Mouse (Mus musculus): ENCODE measurements around the gene Tekt1. TPM values are rescaled to one million over a fixed set of nuclear protein-coding genes. Genes with fewer than 3 reads are reported as not detected.

Gene Tekt1
- polyA plus RNA-seq, 2 experiments = 1.3 to 2.2 TPM

GRCm38 (mm10) chr11:72408451-72409170 is 46.4 kb upstream of the Tekt1 start:
- Histone ChIP-seq H3K27ac (replicated peaks; ENCODE audit: low read depth, low read length) (no peak overlapping the region), H3K4me3 (replicated peaks; ENCODE audit: low read length) (0 out of 2 replicates have a peak overlapping the region, but pooled peaks have one; percentile 0), H3K36me3 (ENCODE audit: control insufficient read depth, insufficient read depth, low read length) (no peaks in the 10 kb centered on the region), H3K9me3 (ENCODE audit: control insufficient read depth, low read length) (no peaks in the 10 kb centered on the region), H3K4me2 (replicated peaks; ENCODE audit: low read depth, low read length, severe bottlenecking) (peak overlapping the region; percentile 25), H3K27me3 (ENCODE audit: control insufficient read depth, insufficient read depth, low read length) (no peaks in the 10 kb centered on the region), H3K4me1 (ENCODE audit: control insufficient read depth, insufficient read depth, low read length) (peaks cover 14% of the 10 kb centered on the region), H3K9ac (ENCODE audit: low read depth, low read length, severe bottlenecking) (no peak overlapping the region)
- DNase-seq (ENCODE audit: low spot score) (no peak), ATAC-seq (ENCODE audit: low FRiP score, low read depth) (no peak)
- WGBS = 26% methylated on average over 9 of the region's 9 CpGs
- no peak for TF ChIP-seq POLR2A (IDR thresholded peaks at IDR 0.05; ENCODE audit: borderline replicate concordance, extremely low read depth, insufficient read depth, insufficient read length)

- no peaks in the 10 kb centered on the region for H3K9me3 ChIP-seq (ENCODE audit: control insufficient read depth, low read length)
- no peaks in the 10 kb centered on the region for H3K36me3 ChIP-seq (ENCODE audit: control insufficient read depth, insufficient read depth, low read length)
- ATAC-seq (ENCODE audit: low FRiP score, low read depth) (no peak), DNase-seq (ENCODE audit: low spot score) (no peak)
- H3K9ac ChIP-seq (ENCODE audit: low read depth, low read length, severe bottlenecking) = no peak overlapping the region
- no peak overlapping the region for H3K27ac ChIP-seq (replicated peaks; ENCODE audit: low read depth, low read length)
- H3K4me1 ChIP-seq (ENCODE audit: control insufficient read depth, insufficient read depth, low read length) = peaks cover 14% of the 10 kb centered on the region
- TF ChIP-seq POLR2A (IDR thresholded peaks at IDR 0.05; ENCODE audit: borderline replicate concordance, extremely low read depth, insufficient read depth, insufficient read length) = no peak
- 12% methylated on average over 7 of the region's 7 CpGs for WGBS
- H3K4me3 ChIP-seq (replicated peaks; ENCODE audit: low read length) = no peak overlapping the region
- H3K27me3 ChIP-seq (ENCODE audit: control insufficient read depth, insufficient read depth, low read length) = no peaks in the 10 kb centered on the region
- no peak overlapping the region for H3K4me2 ChIP-seq (replicated peaks; ENCODE audit: low read depth, low read length, severe bottlenecking)
Measured at GRCm38 (mm10) chr11:72407574-72407973, 45.3 kb upstream of the Tekt1 start.

- DNase-seq (ENCODE audit: low spot score) (no peak), ATAC-seq (ENCODE audit: low FRiP score, low read depth) (no peak)
- 17% methylated on average over 3 of the region's 3 CpGs for WGBS
- TF ChIP-seq POLR2A (IDR thresholded peaks at IDR 0.05; ENCODE audit: borderline replicate concordance, extremely low read depth, insufficient read depth, insufficient read length) = no peak
- Histone ChIP-seq H3K4me2 (replicated peaks; ENCODE audit: low read depth, low read length, severe bottlenecking) (no peak overlapping the region), H3K4me3 (replicated peaks; ENCODE audit: low read length) (no peak overlapping the region), H3K36me3 (ENCODE audit: control insufficient read depth, insufficient read depth, low read length) (no peaks in the 10 kb centered on the region), H3K9ac (ENCODE audit: low read depth, low read length, severe bottlenecking) (no peak overlapping the region), H3K9me3 (ENCODE audit: control insufficient read depth, low read length) (no peaks in the 10 kb centered on the region), H3K27ac (replicated peaks; ENCODE audit: low read depth, low read length) (no peak overlapping the region), H3K4me1 (ENCODE audit: control insufficient read depth, insufficient read depth, low read length) (peaks cover 14% of the 10 kb centered on the region), H3K27me3 (ENCODE audit: control insufficient read depth, insufficient read depth, low read length) (no peaks in the 10 kb centered on the region)
Measured at GRCm38 (mm10) chr11:72407081-72407480, 44.8 kb upstream of the Tekt1 start.

- WGBS = 37% methylated on average over 8 of the region's 8 CpGs
Measured at GRCm38 (mm10) chr11:72406079-72406675, 43.9 kb upstream of the Tekt1 start.

GRCm38 (mm10) chr11:72405532-72405931 is 43.3 kb upstream of the Tekt1 start:
- Histone ChIP-seq H3K4me2 (replicated peaks; ENCODE audit: low read depth, low read length, severe bottlenecking) (no peak overlapping the region), H3K9me3 (ENCODE audit: control insufficient read depth, low read length) (no peaks in the 10 kb centered on the region), H3K27ac (replicated peaks; ENCODE audit: low read depth, low read length) (no peak overlapping the region), H3K4me3 (replicated peaks; ENCODE audit: low read length) (no peak overlapping the region), H3K36me3 (ENCODE audit: control insufficient read depth, insufficient read depth, low read length) (0 out of 2 replicates have a peak, but pooled peaks cover 6% of the 10 kb centered on the region), H3K4me1 (ENCODE audit: control insufficient read depth, insufficient read depth, low read length) (peaks cover 7% of the 10 kb centered on the region), H3K9ac (ENCODE audit: low read depth, low read length, severe bottlenecking) (no peak overlapping the region), H3K27me3 (ENCODE audit: control insufficient read depth, insufficient read depth, low read length) (no peaks in the 10 kb centered on the region)
- no peak for TF ChIP-seq POLR2A (IDR thresholded peaks at IDR 0.05; ENCODE audit: borderline replicate concordance, extremely low read depth, insufficient read depth, insufficient read length)
- 56% methylated on average over 4 of the region's 4 CpGs for WGBS
- no peak for ATAC-seq (ENCODE audit: low FRiP score, low read depth)
- no peak for DNase-seq (ENCODE audit: low spot score)

More at GRCm38 (mm10) chr11:72406079-72406675, 43.9 kb upstream of the Tekt1 start:
- DNase-seq (ENCODE audit: low spot score) (no peak), ATAC-seq (ENCODE audit: low FRiP score, low read depth) (no peak)
- no peaks in the 10 kb centered on the region for H3K9me3 ChIP-seq (ENCODE audit: control insufficient read depth, low read length)
- H3K27ac ChIP-seq (replicated peaks; ENCODE audit: low read depth, low read length) = no peak overlapping the region
- no peak for TF ChIP-seq POLR2A (IDR thresholded peaks at IDR 0.05; ENCODE audit: borderline replicate concordance, extremely low read depth, insufficient read depth, insufficient read length)
- H3K4me1 ChIP-seq (ENCODE audit: control insufficient read depth, insufficient read depth, low read length) = peaks cover 12% of the 10 kb centered on the region
- H3K36me3 ChIP-seq (ENCODE audit: control insufficient read depth, insufficient read depth, low read length) = 0 out of 2 replicates have a peak, but pooled peaks cover 2% of the 10 kb centered on the region
- no peaks in the 10 kb centered on the region for H3K27me3 ChIP-seq (ENCODE audit: control insufficient read depth, insufficient read depth, low read length)
- H3K4me3 ChIP-seq (replicated peaks; ENCODE audit: low read length) = no peak overlapping the region
- no peak overlapping the region for H3K4me2 ChIP-seq (replicated peaks; ENCODE audit: low read depth, low read length, severe bottlenecking)
- no peak overlapping the region for H3K9ac ChIP-seq (ENCODE audit: low read depth, low read length, severe bottlenecking)
